Mouse (Mus musculus) urinary bladder, postnatal 4 days (tissue): ENCODE measurements around the gene BC034090.

Experiments
- DNase-seq, 2 experiments: peaks; one replicate each; pipeline ENCODE4 v3.0.0; 2021 to 2022; ENCODE audit warnings: low spot score in 2 of 2

BC034090 gene

DNA sequence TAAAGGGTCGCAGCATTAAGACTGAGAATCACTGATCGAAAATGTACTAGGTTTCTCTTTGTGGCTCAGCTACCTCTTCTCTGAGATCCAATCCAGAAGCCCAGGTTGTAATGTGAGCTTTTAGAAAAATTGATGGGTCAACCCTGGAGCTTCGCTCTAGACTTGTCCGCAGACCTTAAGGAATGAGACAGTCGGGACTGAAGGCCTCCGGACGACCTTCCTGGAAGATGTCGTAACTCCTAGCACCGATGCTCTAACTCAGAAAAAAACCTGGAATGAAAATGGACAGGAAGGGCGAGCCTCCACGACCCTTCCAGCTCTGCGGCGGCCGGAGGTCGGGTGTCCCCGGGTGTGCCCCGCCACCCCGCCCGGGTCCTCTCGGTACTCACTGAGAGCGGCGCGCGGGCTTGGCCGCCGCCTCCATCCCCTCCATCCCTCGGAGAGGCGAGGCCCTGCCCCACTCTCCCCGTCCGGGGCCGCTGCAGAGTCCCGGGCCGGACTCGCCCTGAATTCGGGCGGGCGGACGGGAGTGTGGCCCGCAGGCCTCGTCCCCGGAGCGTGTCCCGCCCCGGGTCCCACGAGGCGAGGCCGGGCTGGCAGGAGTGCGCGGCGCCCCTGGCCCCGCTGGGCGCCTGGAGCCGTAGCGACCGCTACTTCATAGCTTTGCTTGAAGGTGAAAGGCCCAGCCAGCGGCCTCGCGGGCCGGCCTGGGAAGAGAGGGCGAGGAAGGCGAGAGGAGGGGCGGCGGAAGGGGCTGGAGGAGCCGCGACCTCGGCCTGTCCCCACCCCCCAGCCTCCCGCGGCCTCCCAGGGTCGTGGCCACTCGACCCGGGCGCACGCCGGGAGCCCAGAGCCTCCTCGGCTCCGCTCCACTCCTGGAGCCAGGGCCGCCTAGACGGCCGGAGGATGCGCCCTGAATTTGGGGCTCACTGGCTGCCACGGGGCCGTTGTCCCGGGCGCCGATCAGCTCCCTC lies at the start of gene BC034090:
TSS of gene BC034090 (minus strand) at position 648 of the 974 bp plus-strand sequence.
- peak; percentile 69 for DNase-seq

- no peak for DNase-seq
These were observed 49.2 kb upstream of the BC034090 start for GRCm38 (mm10) chr1:155293446-155293845.

DNA sequence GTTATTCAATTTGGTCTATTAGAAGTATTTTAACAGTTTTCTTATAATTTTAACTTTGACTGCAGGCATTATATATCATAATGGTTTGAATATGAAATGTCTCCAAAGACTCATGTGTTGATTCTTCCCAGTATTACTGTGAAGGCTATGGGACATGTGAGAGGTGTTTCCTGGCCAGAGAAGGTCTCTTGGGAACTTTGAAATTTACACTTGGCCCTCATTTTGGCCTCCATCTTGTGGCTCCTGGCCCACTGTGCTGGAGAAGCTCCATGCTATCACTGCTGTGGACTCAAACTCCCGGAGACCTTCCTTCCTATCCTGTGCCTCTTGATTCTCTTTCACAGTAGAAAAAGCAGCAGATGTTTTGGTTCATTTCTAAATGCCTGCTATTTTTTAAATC lies 45.2 kb upstream of the BC034090 start:
- DNase-seq = no peak

DNA sequence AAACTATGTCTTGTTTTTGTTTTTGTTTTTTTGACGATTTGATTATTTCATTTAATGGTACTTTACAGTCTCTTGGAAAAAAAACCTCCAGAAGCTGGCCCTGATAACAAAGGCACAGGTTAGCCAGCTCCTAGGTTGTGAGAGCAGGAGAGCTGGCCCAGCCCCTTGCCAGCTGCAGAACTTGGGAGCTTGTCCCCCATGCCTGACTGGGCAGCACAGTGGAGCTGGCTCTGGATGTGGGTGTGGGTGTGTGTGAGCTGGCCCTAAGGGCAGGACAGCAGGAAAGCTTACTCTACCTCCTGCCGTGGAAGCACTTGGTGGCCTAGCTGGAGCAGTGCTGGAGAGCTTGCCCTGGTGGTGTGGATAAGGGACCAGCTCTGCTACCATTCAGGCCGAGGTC lies 43.8 kb upstream of the BC034090 start:
- no peak for DNase-seq

DNA sequence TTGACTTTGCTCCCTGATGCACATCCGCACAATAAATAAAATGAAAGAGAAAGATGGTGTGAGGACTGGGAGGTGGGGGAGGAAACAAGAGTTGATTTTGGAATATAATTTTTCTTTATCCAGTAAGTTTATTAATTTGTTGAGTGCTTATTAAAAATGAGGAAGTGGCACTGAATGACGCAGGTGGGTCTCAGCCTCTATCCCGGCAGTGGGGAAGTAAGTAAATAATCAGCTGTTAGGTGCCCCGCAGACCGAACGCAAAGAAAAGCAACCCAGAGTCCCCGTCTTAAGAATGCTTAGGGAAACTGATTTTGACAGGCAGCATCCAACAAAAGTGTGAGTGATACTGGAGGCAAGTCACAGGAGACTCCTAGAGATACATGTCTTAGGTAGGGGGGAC lies 39.6 kb upstream of the BC034090 start:
- DNase-seq = no peak

GRCm38 (mm10) chr1:155281003-155281793 lies 37.0 kb upstream of the BC034090 start:
- peak; percentile 55 to 68 for DNase-seq

DNA sequence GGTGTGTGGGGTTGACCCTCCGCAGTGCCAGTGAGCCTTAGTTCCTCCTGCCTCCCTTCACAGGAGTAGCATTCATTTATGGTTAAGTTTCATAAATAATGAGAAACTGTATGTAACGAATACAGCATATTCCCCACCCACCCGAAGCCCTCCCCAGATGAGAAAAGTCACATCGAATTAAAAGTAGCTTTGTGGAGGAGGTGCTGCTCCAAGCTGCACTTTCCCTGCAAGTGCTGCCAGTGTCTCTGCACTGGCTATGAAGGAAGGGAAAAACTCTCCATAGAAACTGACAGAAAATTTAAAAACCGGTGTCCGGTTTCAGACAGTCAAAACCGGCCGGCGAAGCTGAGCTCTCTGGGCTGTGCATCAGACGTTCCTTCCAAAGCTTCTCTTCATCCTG lies 36.1 kb upstream of the BC034090 start:
- DNase-seq = no peak

DNA sequence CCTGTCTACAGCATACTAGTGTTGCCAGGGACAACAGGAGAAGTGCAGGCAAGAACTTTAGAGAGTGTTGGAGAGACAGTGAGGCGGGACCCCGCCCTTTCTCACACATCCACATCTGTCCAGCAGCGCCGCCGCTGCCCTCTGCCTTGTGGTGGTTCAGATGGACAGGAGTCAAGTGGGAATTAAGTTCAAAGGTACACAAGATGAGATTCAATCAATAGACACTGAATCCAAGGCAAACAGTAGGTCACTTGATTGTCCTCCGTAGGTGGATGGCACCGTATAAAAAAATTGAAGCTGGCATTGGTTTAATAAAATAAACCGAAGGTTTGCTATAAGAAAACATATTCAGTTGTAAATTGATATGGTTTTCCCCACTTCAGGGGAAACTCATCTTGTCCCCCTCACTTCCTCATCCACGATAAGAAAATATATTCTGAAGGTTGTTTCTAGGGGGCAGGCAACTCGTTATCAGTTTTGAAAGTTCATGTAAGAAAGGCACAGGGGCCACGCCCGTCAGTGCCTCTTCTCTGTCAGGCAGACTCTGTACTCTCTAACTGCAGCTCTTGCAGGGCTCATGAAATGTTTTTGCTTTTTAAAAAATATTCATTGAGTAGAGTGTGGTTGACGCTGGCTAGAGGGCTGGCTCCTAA lies 32.3 kb upstream of the BC034090 start:
- no peak for DNase-seq

GRCm38 (mm10) chr1:155275793-155276192 lies 31.5 kb upstream of the BC034090 start:
- DNase-seq = no peak

DNA sequence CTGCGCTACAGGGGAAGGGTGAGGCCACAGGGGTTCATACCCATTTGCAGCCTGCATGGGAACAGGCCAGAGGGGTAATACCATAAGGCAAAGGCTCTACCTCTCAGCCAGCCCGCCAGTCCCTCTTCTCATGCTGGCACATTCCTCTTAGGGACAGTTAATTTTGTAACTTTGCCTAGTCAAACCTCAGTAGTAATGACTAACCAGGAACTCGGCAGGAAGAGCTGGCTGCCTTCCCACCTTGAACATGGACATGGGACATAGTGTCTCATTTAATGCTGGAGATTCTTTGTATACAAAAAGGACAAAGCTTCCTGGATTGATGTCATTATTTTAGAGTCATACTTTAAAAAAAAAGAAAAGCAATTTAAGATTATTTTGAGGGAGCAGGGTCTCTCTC lies 30.7 kb upstream of the BC034090 start:
- DNase-seq = no peak

- no peak for DNase-seq
These were observed 28.7 kb upstream of the BC034090 start for GRCm38 (mm10) chr1:155272953-155273352.

DNA sequence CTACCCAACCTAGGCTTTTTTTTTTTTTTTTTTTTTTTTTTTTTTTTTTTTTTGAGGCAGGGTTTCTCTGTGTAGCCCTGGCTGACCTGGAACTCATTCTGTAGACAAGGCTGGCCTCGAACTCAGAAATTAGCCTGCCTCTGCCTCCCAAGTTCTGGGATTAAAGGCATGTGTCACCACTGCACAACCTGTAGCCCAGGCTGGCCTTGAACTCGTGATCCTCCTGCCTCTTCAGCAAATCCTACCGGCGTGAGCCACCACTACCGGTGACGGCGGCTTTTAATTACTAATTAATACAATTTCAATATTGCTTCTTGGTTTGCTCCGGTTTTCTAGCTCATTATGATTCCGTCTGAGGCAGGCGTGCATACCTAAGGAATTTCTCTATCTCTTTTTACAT lies 18.3 kb upstream of the BC034090 start:
- DNase-seq = peak in 1 of 2 experiments; percentile 54

- no peak for DNase-seq
These were observed 10.1 kb upstream of the BC034090 start for GRCm38 (mm10) chr1:155254309-155254708.

DNA sequence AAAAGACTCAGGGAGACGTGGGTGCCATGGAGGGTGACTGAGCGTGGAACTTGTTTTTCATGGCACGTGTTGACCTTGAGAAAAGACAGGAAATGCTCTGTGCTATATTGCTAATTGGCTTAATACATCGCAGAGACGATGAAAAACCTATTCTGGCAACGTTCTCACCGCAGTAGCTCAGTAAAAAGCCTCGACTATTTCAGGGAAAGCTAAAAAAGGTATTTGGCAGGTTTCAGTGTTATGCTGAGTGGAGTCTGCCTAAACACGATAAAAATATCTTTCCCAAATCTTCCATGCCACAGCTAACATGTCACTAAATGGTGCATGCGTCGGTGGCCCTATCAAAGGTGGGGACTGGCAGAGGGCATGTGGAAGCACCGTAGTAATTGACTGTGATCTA lies 8.9 kb upstream of the BC034090 start:
- peak in 1 of 2 experiments; percentile 39 for DNase-seq

- peak in 1 of 2 experiments; percentile 25 for DNase-seq
These were observed 8.4 kb upstream of the BC034090 start for GRCm38 (mm10) chr1:155252631-155253121.

DNA sequence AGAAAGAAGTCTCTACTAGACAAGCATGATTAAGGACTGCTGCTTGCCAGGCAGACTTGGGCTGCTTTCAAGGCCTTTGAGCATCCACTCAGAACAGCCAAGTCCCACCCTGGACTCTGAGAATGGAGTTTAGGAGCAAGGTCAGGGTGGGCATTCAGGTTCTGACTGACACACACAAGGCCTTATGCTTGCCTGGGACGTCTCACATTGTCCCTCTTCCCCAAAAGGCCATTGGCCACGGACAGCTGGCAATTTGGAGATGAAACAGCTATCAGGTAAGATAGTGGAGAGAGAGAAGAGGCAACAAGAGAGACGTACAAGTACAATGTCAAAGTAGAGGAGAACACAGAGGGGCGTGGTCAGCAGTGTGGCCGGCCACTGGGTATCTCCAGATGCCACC lies 7.4 kb upstream of the BC034090 start:
- DNase-seq = peak; percentile 8 to 49

- DNase-seq = peak; percentile 15 to 52
These were observed 6.4 kb upstream of the BC034090 start for GRCm38 (mm10) chr1:155250531-155251135.

GRCm38 (mm10) chr1:155249896-155250295 lies 5.7 kb upstream of the BC034090 start:
- DNase-seq = peak; percentile 14 to 32

DNA sequence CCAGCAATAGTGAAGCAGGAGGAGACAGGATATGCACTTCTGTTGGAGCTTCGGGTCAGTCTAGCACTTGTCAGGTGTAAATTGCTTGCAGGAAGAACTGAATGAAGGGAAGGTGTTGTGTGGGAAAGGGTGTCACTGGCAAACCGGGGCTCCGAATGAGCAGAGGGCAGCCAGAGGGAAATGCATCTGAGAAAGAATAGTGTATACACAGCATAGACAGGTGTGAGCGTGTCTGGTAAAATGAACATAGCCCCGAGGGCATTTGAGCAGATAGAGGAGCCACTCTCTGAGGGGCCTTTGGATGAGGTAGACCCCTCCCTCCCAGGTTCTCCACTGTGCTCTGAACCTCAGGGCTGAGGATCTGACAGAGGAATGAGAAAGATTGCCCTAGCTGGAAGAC lies 3.8 kb upstream of the BC034090 start:
- DNase-seq = peak; percentile 13 to 52

- DNase-seq = no peak
These were observed 3.2 kb upstream of the BC034090 start for GRCm38 (mm10) chr1:155247441-155247840.

DNA sequence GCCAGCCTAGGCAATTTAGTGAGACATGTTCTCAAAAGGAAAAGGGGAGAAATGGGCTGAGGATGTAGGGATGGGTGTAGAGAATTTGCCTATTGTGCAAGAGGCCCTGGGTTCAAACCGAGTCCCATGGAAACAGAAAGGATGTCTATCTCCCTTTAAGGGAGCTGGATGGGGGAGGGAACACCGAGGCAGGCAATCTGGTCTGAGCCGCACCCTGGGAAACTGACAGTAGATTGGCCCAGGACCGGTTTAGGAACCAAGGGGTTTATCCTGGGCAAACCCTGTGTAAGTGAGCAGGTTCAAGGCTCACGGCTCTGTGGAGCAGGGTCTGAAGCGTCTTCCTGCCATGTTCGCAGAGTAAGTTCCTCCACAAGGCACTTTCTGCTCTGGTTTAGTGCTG lies 1.3 kb upstream of the BC034090 start:
- DNase-seq = peak; percentile 16 to 57
